11 mouse cellular contexts compared by ENCODE assay signal in genomic region chr4:58867242-58867641, GRCm38 (mm10). TPM values are rescaled to one million over a fixed set of nuclear protein-coding genes. Genes with fewer than 3 reads are reported as not detected.
DNase-seq lines count a peak whose midpoint lies in the region; ATAC-seq and TF ChIP-seq lines count a peak whose summit lies in the region.
"Had no signal": no experiment of that assay in that cellular context is flagged by ENCODE, and none has a peak within 500 bp of the region (broad histone marks: within the 10 kb centered on the region; RNA-seq: fewer than 3 reads in every experiment).

No protein-coding gene starts in this region.

- no peak overlapping the region for H3K9ac ChIP-seq in lung, postnatal 0 days (replicated peaks; ENCODE audit: low read depth)
- H3K9ac ChIP-seq: embryonic facial prominence, embryonic 12.5 days had no signal

- H3K27ac ChIP-seq in gastrocnemius, adult 2 months = peak overlapping the region; percentile 81
- H3K27ac ChIP-seq in lung, postnatal 0 days (ENCODE audit: low read length) = no peak overlapping the region
- H3K27ac ChIP-seq: embryonic facial prominence, embryonic 12.5 days; macrophage had no signal

- no peaks in the 10 kb centered on the region for H3K9me3 ChIP-seq in lung, postnatal 0 days (ENCODE audit: low read length)
- H3K9me3 ChIP-seq: embryonic facial prominence, embryonic 12.5 days had no signal

- ATAC-seq in lung, postnatal 0 days = no peak
- ATAC-seq in common myeloid progenitor, adult 5-6 weeks (replicated peaks; ENCODE audit: low read depth, poor library complexity, severe bottlenecking) = peak; percentile 85
- ATAC-seq: intestine, embryonic 16.5 days had no signal

- peak; percentile 67 for DNase-seq in gastrocnemius, adult 2 months
- no peak for DNase-seq in gastrocnemius, postnatal 4 days (ENCODE audit: low spot score in 2 of 2)
- peak; percentile 3 for DNase-seq in lung, postnatal 14 days
- DNase-seq in lung, postnatal 0 days (ENCODE audit: low spot score) = no peak
- peak; percentile 3 for DNase-seq in naive thymus-derived CD4-positive, alpha-beta T cell, adult 2 months (ENCODE audit: low read depth)
- no peak for DNase-seq in c-Kit-positive CD71-positive TER-119-positive erythroid progenitor cells, embryonic 14.5 days (ENCODE audit: low spot score)
- DNase-seq in frontal cortex, postnatal 25 days (ENCODE audit: low spot score in 2 of 2) = no peak

- 84% methylated on average over 6 of the region's 6 CpGs for WGBS in lung, postnatal 0 days

- no peak overlapping the region for H3K4me3 ChIP-seq in gastrocnemius, adult 2 months
- H3K4me3 ChIP-seq in lung, postnatal 0 days (ENCODE audit: low read depth, low read length) = no peak overlapping the region
- H3K4me3 ChIP-seq: embryonic facial prominence, embryonic 12.5 days had no signal

- TF ChIP-seq EP300 in lung, postnatal 0 days (IDR thresholded peaks at IDR 0.05) = no peak

- H3K36me3 ChIP-seq in lung, postnatal 0 days (ENCODE audit: insufficient read depth, low read length) = no peaks in the 10 kb centered on the region

- TF ChIP-seq CTCF in gastrocnemius, adult 2 months (IDR thresholded peaks at IDR 0.05) = no peak
- TF ChIP-seq CTCF in lung, postnatal 0 days (IDR thresholded peaks at IDR 0.05) = no peak

- no peaks in the 10 kb centered on the region for H3K4me1 ChIP-seq in lung, postnatal 0 days (ENCODE audit: insufficient read depth, low read depth, low read length)
- H3K4me1 ChIP-seq: embryonic facial prominence, embryonic 12.5 days had no signal

- H3K27me3 ChIP-seq in lung, postnatal 0 days (replicated peaks; ENCODE audit: insufficient read depth, low read length) = no peaks in the 10 kb centered on the region
- H3K27me3 ChIP-seq: embryonic facial prominence, embryonic 12.5 days had no signal

- H3K4me2 ChIP-seq in lung, postnatal 0 days (replicated peaks; ENCODE audit: low read depth, low read length) = no peak overlapping the region
- H3K4me2 ChIP-seq: embryonic facial prominence, embryonic 12.5 days had no signal

- intact Hi-C loops in gastrocnemius, adult 2 months (cut with DNase I) = no loop called here

RNA-seq across cellular contexts. Expression of gene Ecpas, which starts 45.3 kb away (rescaled TPM):
- total RNA-seq in gastrocnemius, adult 2 months (2021) = 100 to 1,000 TPM; 283 to 349 TPM
- 100 to 1,000 TPM; 172 to 190 TPM for total RNA-seq in gastrocnemius, postnatal 4 days (2021)
- 15.8 and 17.4 TPM in 2 replicates for polyA plus RNA-seq in lung, postnatal 0 days (2015; fragmentation: Nextera tagmentation; extraction: Ambion mirVana)
- 101 and 104 TPM in 2 replicates for total RNA-seq in common myeloid progenitor, adult 5-6 weeks (2017)

Comparison
In these comparisons a context has a peak if more than half of its experiments do, and no peak if none do; other contexts are left out.
1. DNase-seq: peak in gastrocnemius, adult 2 months (single experiment), lung, postnatal 14 days (single experiment) and naive thymus-derived CD4-positive, alpha-beta T cell, adult 2 months (single experiment); none in gastrocnemius, postnatal 4 days (0 of 2), lung, postnatal 0 days (single experiment), c-Kit-positive CD71-positive TER-119-positive erythroid progenitor cells, embryonic 14.5 days (single experiment) and frontal cortex, postnatal 25 days (0 of 2).